Mouse (Mus musculus): ENCODE measurements around the gene Unc5a.

Gene Unc5a

DNA sequence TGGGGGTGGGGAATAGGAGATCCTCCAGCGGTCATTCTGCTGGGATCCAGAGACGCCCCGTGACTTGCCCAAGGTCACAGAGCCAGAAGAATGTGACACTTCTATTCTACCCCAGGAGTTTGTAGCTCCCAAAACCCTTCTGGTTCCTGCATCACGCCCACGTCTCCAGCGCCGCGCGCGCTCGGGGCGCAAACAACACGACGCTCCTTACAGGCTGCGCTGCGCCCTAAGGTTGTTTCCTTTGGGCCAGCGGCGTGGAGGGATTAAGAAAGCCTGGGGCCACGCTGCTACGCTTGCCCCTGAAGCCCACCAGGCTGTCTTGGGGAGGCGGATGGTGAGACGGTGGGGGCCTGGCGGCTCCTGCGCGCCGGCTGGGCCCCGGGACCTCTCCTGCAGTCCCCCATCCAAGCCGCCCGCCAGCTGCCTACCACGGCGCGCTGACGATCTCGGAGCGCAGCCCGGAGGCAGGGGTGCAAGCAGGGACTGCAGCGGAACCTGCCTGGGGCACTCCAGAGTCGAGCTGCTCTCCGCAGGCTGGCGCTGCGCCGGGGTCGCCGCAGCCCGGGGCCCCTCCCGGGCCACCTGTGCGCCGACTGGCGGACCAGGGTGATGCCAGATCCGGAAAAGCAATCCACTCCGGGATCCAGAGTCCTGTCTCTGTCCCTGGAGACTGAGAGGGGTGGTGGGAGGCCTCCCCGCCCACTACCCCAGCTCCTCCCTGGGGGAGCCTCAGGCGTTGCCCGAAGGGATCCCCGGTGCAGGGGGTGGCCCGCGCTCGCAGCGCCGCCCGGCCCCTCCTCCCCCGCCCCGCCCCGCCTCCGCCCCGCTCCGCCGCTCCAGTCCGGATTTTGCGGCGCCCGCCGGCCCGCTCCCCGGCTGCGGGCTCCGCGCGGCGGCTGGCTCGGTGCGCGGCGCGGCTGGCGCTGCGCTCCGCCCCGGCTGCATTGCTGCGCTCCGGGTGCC lies at the start of gene Unc5a:
TSS of gene Unc5a (plus strand) at position 881 of the 963 bp plus-strand sequence.
- DNase-seq (ENCODE audit: extremely low read depth, low read depth): no peak

- DNase-seq (ENCODE audit: extremely low read depth, low read depth): no peak
Observed at GRCm38 (mm10) chr13:54912053-54912452, 37.2 kb upstream of the Unc5a start.

DNA sequence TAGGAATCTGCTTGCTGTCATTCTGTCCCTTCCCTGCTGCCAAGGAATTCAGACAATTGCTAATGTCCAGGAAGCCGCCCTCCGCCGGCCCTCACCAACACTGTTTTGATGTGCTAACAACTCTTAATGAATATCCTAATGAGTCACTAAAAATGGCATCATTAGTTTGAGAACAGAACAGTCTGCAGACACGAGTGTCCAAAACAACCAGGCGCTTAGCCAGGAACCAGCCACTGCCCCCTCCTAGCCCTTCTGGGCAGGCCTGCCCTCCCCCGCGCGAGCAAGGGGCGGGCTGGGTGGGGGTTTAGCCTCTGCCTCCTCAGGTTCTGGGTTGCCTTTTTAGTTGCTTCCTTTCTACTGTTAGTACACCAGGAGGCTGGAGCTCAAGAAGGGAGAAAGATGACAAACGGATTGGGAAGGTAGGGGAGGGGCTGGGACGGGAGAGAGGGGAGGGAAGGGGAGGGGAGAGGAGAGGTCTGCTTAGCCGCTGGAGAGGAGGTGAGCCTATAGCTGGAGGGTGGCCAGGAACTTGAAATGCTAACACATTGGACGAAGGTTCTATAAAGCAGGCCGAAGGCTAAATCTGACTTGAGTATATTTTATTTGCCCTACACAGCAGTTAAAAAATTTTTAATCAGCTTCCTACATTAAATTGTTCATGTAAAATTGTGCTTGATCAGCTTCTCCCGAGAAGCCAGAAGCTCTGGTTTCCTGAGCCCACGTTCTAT lies 36.2 kb upstream of the Unc5a start:
- no peak for DNase-seq (ENCODE audit: extremely low read depth, low read depth)

- DNase-seq (ENCODE audit: extremely low read depth, low read depth): no peak
Observed at GRCm38 (mm10) chr13:54916644-54917043, 32.6 kb upstream of the Unc5a start.

DNA sequence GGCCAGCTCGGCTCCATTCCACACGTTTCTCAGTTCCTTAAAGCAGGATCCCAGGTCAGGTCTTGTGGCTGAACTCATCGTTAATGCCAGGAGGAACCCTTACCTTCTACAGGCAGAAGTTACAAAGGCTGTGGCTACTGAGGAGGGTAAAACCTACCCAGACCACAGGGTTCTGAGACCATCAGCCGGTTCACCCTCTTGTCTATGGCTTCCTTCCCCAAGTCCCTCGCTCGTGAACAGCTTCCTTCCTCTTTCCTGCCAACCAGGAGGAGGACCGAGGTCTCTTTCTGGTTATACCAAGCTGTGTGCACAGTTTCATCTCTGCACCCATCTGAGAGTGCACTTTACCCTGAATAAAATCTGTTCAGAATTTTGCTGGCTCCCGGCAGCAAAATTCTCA lies 30.3 kb upstream of the Unc5a start:
- no peak for DNase-seq (ENCODE audit: extremely low read depth, low read depth)

GRCm38 (mm10) chr13:54919666-54920065 lies 29.5 kb upstream of the Unc5a start:
- DNase-seq (ENCODE audit: extremely low read depth, low read depth): no peak

DNA sequence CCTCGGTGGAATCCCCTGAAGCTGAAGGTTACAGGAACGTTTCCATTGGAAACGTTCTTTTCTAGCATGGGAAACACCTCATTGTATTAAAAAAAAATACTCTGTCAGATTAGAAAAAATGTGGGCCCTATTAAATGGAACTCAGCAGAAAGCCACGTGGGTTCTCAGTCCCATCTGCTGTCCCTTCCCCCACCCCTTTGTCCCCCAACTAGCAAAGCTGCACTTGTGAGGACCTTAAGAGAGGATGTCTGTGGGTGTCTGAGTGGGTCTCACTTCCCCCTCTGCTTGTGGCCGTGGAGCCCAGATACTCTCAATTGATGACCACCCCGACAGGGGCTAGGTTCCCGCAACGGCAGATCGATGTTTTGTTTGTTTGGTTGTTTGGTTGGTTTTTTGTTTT lies 27.5 kb upstream of the Unc5a start:
- DNase-seq (ENCODE audit: extremely low read depth, low read depth): no peak

GRCm38 (mm10) chr13:54923705-54924104 lies 25.5 kb upstream of the Unc5a start:
- no peak for DNase-seq (ENCODE audit: extremely low read depth, low read depth)

DNA sequence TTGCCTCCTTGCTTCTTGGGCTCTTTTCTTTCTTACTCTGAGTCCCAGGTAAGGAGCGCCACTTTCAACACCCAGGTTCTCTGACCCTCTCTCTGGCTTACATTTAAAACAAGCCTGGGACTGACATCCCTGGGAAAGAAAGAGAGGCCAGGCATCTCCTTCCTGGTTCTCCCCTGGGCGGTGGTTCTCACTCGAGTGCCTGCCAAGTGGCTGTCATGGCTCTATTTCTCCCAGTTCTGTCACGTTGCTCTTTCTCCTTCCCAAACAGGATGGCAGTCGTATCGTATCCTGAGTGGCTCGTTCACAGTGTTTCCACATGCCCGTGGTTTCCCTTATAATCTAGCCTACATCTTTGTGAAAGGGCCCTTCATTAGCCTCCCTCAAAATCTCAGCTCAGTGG lies 23.7 kb upstream of the Unc5a start:
- DNase-seq (ENCODE audit: extremely low read depth, low read depth): no peak

DNA sequence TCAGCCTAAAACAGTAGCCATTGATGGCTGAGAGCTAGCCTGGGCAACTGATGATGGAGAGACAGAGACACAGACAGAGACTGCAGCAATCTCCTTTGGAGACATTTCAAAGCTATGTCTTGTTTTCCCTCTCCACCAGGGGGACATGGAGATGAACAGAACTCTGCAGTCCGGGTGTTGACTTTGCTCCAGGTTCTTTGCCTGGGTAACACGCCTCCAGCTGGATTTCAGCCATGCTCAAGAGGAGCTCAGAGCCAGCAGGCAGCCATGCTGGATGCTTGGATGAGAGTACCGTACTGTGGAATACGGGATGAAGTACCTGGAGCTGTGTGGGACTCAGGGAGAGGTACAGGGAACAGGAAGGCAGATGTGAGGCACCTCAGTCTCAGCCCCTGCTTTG lies 22.6 kb upstream of the Unc5a start:
- no peak for DNase-seq (ENCODE audit: extremely low read depth, low read depth)

GRCm38 (mm10) chr13:54930123-54930522 lies 19.1 kb upstream of the Unc5a start:
- no peak for DNase-seq (ENCODE audit: extremely low read depth, low read depth)

DNA sequence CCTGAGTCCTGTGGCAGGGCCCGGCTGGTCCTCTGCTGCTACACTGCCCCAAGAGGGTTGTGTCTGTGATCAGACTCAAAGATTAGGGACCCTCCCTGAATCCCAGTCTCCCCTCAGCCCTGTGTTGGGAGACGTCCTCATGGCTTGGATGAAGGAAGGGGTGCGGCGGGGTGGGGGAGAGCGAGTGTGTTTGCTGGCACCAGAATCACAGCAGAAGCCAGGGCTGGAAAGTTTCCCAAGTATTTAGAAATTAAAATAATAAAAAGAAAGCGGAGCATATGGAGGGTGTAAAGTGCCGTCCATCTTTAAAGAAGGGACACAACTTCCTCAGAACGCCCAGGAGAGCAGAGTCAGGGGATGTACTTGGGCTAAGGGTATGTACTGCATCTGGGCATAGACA lies 14.3 kb upstream of the Unc5a start:
- DNase-seq (ENCODE audit: extremely low read depth, low read depth): no peak

DNA sequence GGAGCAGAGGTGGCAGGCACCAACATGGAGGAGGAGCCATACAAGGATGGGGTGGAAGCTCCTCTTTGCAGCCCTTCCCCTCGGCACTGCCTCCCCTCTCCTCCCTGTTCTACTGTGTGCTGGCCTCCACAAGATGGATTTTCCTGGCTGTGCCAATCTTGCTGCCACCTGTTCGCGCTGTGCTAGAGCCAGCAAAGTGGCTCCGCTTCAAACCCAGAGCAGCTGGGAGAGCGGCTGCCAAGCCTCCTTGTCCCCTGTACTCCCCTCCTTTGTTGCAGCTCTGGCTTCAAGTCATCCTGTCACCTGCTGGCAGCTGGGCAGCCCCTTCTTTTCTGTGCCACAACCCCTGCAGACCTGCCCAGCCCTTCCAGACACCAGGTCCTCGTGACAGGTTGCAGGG lies 13.0 kb upstream of the Unc5a start:
- DNase-seq (ENCODE audit: extremely low read depth, low read depth): no peak

GRCm38 (mm10) chr13:54937885-54938284 lies 11.3 kb upstream of the Unc5a start:
- DNase-seq (ENCODE audit: extremely low read depth, low read depth): no peak

DNA sequence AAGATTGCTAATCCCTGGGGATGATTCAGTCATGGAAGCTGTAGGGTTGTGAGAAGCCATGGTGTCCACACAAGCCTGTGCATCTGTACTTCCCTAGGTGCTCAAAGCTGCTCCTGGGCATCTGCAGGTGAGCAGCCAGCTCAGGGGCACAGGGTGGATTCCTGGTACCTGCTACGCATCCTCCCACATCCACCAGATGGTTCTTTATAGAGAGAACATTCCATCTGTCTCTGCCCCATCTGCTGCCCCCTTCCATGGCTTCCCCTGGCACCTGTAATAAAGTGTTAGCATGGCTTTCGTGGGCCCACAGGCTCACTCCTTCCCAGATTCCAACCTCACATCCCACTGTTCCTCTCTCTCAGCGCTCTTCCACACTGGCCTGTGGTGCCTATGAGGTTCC lies 10.7 kb upstream of the Unc5a start:
- DNase-seq (ENCODE audit: extremely low read depth, low read depth): no peak

DNA sequence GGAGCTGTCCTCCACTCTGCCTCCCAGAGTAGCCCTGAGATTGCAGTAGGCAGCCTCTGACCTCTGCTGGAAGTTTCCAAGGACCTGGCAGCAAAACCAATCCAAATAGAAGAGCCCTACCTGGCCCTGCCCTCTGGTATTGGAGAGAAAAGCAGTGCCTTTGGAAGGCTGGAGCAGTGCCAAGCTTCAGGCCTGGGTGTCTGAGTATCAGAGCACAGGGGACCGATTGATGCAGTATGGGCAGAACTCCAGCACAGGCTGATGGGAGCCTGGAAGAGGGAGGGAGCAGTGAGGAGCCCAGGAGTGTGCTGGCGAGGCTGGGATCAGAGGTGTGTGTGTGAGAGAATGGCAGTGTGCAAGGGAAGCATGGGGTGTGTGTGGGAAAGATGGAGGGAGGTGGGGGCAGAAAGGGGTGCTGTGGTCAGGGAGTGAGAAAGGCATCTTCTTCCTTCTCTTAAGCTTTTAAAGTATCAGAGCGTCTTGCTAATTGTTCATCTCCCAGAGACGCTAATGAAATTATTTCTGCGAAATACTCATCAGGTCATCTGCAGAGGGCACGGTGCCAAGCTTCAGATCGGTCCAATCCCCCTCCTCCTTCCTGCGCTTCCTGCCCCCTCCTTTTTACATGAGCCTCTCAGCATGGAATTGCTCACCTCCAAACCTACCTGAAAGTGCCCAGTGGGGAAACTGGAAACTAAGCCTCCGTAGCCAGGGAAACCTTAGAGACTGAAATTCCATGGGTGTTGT lies 4.6 kb upstream of the Unc5a start:
- no peak for DNase-seq (ENCODE audit: extremely low read depth, low read depth)

- no peak for DNase-seq (ENCODE audit: extremely low read depth, low read depth)
Observed at GRCm38 (mm10) chr13:54945332-54945731, 3.9 kb upstream of the Unc5a start.

- no peak for DNase-seq (ENCODE audit: extremely low read depth, low read depth)
Observed at GRCm38 (mm10) chr13:54946406-54946805, 2.8 kb upstream of the Unc5a start.

DNA sequence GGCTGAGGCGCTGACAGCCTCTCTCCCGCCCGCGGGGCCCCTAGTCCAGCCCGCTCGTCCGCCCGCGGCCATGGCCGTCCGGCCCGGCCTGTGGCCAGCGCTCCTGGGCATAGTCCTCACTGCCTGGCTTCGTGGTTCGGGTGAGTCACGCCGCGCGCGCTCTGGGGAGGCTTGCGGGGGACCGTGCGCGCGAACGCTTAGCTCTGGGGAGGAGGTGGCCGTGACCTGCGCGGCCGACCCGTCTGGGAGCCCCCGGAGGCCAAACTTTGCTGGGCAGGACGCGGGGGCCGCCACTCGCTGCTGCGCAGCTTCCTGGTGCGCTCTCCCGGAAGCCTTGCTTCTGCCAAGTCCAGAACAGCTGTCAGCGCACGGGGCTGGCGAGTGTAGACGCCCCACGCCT lies 381 bp downstream of the Unc5a start:
- no peak for DNase-seq (ENCODE audit: extremely low read depth, low read depth)

DNA sequence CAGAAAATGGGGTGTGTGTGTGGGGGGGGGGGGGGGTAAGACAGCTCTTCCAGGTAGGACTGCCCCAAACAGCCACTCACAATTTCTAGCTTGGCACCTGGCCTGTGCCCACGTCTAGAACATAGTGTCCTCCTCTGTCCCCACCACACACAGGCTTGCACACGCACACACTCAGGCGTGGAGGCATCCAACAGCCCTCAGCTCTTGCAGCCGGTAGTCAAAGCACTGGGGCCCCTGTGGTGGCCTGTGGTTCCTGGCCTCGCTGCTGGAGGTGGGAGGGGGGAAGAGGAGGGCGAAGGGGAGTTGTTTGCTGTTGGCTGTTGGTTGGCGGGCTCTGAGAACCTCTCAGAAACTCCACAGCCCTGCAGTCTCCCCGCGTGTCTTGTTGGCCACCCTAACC lies 920 bp downstream of the Unc5a start:
- no peak for DNase-seq (ENCODE audit: extremely low read depth, low read depth)

DNA sequence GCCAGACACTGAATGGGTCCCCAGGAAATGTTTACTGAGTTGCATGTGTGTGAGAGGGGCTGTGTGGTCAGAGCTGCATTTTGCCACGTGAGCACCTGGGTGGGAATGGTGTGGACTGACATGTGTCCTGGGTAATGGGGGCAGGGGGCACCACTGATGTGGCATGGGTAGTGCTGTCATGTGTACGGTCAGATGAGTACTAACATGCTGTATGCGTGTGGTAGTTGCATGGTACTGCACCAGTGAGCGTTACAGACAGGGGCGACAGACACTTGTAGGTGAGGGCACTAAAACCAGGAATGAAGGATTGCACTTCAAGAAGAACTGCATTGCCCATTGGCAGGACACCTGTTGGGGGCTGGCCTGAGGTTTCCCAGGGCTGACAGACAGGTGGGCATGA lies 2.0 kb downstream of the Unc5a start:
- DNase-seq (ENCODE audit: extremely low read depth, low read depth): no peak

GRCm38 (mm10) chr13:54954745-54955144 lies 5.5 kb downstream of the Unc5a start:
- no peak for DNase-seq (ENCODE audit: extremely low read depth, low read depth)
